26 mouse cellular contexts compared by ENCODE assay signal in genomic region chr13:14500251-14500650, GRCm38 (mm10).
"Had no signal": no experiment of that assay in that cellular context is flagged by ENCODE, and none has a peak within 500 bp of the region (broad histone marks: within the 10 kb centered on the region; RNA-seq: fewer than 3 reads in every experiment).

No protein-coding gene starts in this region.

- H3K9me3 ChIP-seq: heart, embryonic 13.5 days; heart, embryonic 15.5 days; kidney, embryonic 15.5 days; limb, embryonic 10.5 days; limb, embryonic 12.5 days; liver, embryonic 13.5 days had no signal

- H3K9ac ChIP-seq: heart, embryonic 13.5 days; heart, embryonic 15.5 days; hindbrain, embryonic 14.5 days; kidney, embryonic 15.5 days; limb, embryonic 12.5 days; liver, embryonic 13.5 days had no signal

- H3K27me3 ChIP-seq: heart, embryonic 13.5 days; heart, embryonic 15.5 days; kidney, embryonic 15.5 days; limb, embryonic 12.5 days; liver, embryonic 13.5 days had no signal

- H3K4me2 ChIP-seq: heart, embryonic 11.5 days; heart, embryonic 13.5 days; heart, embryonic 15.5 days; hindbrain, embryonic 14.5 days; kidney, embryonic 15.5 days; limb, embryonic 12.5 days; liver, embryonic 11.5 days; liver, embryonic 13.5 days had no signal

- H3K4me1 ChIP-seq: heart, embryonic 13.5 days; heart, embryonic 15.5 days; kidney, embryonic 15.5 days; limb, embryonic 10.5 days; limb, embryonic 12.5 days; liver, embryonic 13.5 days had no signal

- H3K36me3 ChIP-seq: heart, embryonic 13.5 days; heart, embryonic 15.5 days; kidney, embryonic 15.5 days; limb, embryonic 10.5 days; limb, embryonic 12.5 days; liver, embryonic 13.5 days had no signal

- H3K27ac ChIP-seq: gastrocnemius, adult 2 months; heart, adult 2 months; heart, embryonic 13.5 days; heart, embryonic 15.5 days; hindbrain, embryonic 14.5 days; hindbrain, postnatal 0 days; kidney, embryonic 15.5 days; kidney, postnatal 0 days; layer of hippocampus, adult 2 months; left cerebral cortex, adult 2 months; limb, embryonic 10.5 days; limb, embryonic 12.5 days; liver, embryonic 13.5 days had no signal

- ATAC-seq: hindbrain, postnatal 0 days; intestine, embryonic 16.5 days had no signal

- H3K4me3 ChIP-seq: gastrocnemius, adult 2 months; heart, adult 2 months; heart, embryonic 13.5 days; heart, embryonic 15.5 days; kidney, embryonic 15.5 days; layer of hippocampus, adult 2 months; left cerebral cortex, adult 2 months; limb, embryonic 10.5 days; limb, embryonic 12.5 days; liver, embryonic 13.5 days had no signal

- DNase-seq: gastrocnemius, adult 2 months; gastrocnemius, postnatal 10 days; gastrocnemius, postnatal 25 days; heart, adult 2 months; heart, postnatal 14 days; heart, postnatal 36 days; kidney, adult 11 months; kidney, adult 2 months; kidney, adult 9 months; kidney, postnatal 14 days; kidney, postnatal 4 days; liver; liver, embryonic 13.5 days had no signal
